Mouse (Mus musculus): Measurements from ENCODE around the gene Rasgef1b. TPM values are rescaled to one million over a fixed set of nuclear protein-coding genes. Genes with fewer than 3 reads are reported as not detected.

The Rasgef1b gene
- polyA plus RNA-seq, 1 experiment = 63.5 TPM

GRCm38 (mm10) chr5:99506109-99506508, 222.8 kb downstream of the Rasgef1b start:
- TF ChIP-seq POLR2A (IDR thresholded peaks at IDR 0.05; ENCODE audit: extremely low read depth, insufficient read depth, low read length) (no peak), CTCF (IDR thresholded peaks at IDR 0.05; ENCODE audit: extremely low read depth, insufficient read depth, low read length) (no peak)
- Histone ChIP-seq H3K27ac (ENCODE audit: insufficient read depth, low read length) (no peak overlapping the region), H3K4me3 (ENCODE audit: insufficient read depth, low read length) (no peak overlapping the region), H3K4me1 (ENCODE audit: control insufficient read depth, insufficient read depth, low read length) (no peaks in the 10 kb centered on the region; the same call in 1 of the 2 replicates)

- no peaks in the 10 kb centered on the region for H3K4me1 ChIP-seq (ENCODE audit: control insufficient read depth, insufficient read depth, low read length)
- no peak overlapping the region for H3K27ac ChIP-seq (ENCODE audit: insufficient read depth, low read length)
- H3K4me3 ChIP-seq (ENCODE audit: insufficient read depth, low read length) = no peak overlapping the region
- TF ChIP-seq CTCF (IDR thresholded peaks at IDR 0.05; ENCODE audit: extremely low read depth, insufficient read depth, low read length) (0 out of 2 replicates have a peak, but pooled peaks have one; percentile 7), POLR2A (IDR thresholded peaks at IDR 0.05; ENCODE audit: extremely low read depth, insufficient read depth, low read length) (no peak)
Observed at GRCm38 (mm10) chr5:99504349-99504830, 224.5 kb downstream of the Rasgef1b start.

- no peak for TF ChIP-seq POLR2A (IDR thresholded peaks at IDR 0.05; ENCODE audit: extremely low read depth, insufficient read depth, low read length)
- no peak for TF ChIP-seq CTCF (IDR thresholded peaks at IDR 0.05; ENCODE audit: extremely low read depth, insufficient read depth, low read length)
- Histone ChIP-seq H3K4me1 (ENCODE audit: control insufficient read depth, insufficient read depth, low read length) (no peaks in the 10 kb centered on the region), H3K27ac (ENCODE audit: insufficient read depth, low read length) (no peak overlapping the region), H3K4me3 (ENCODE audit: insufficient read depth, low read length) (no peak overlapping the region)
Observed at GRCm38 (mm10) chr5:99502681-99503080, 226.2 kb downstream of the Rasgef1b start.

- no peaks in the 10 kb centered on the region for H3K4me1 ChIP-seq (ENCODE audit: control insufficient read depth, insufficient read depth, low read length)
- H3K4me3 ChIP-seq (ENCODE audit: insufficient read depth, low read length) = no peak overlapping the region
- no peak overlapping the region for H3K27ac ChIP-seq (ENCODE audit: insufficient read depth, low read length)
- TF ChIP-seq POLR2A (IDR thresholded peaks at IDR 0.05; ENCODE audit: extremely low read depth, insufficient read depth, low read length) (no peak), CTCF (IDR thresholded peaks at IDR 0.05; ENCODE audit: extremely low read depth, insufficient read depth, low read length) (no peak)
Observed at GRCm38 (mm10) chr5:99499404-99500089, 229.3 kb downstream of the Rasgef1b start.

- Histone ChIP-seq H3K4me3 (ENCODE audit: insufficient read depth, low read length) (no peak overlapping the region), H3K27ac (ENCODE audit: insufficient read depth, low read length) (no peak overlapping the region), H3K4me1 (ENCODE audit: control insufficient read depth, insufficient read depth, low read length) (no peaks in the 10 kb centered on the region)
- TF ChIP-seq CTCF (IDR thresholded peaks at IDR 0.05; ENCODE audit: extremely low read depth, insufficient read depth, low read length) (no peak), POLR2A (IDR thresholded peaks at IDR 0.05; ENCODE audit: extremely low read depth, insufficient read depth, low read length) (no peak)
Observed at GRCm38 (mm10) chr5:99497856-99498255, 231.0 kb downstream of the Rasgef1b start.

GRCm38 (mm10) chr5:99496931-99497782, 231.7 kb downstream of the Rasgef1b start:
- Histone ChIP-seq H3K27ac (ENCODE audit: insufficient read depth, low read length) (no peak overlapping the region), H3K4me3 (ENCODE audit: insufficient read depth, low read length) (no peak overlapping the region), H3K4me1 (ENCODE audit: control insufficient read depth, insufficient read depth, low read length) (no peaks in the 10 kb centered on the region)
- TF ChIP-seq POLR2A (IDR thresholded peaks at IDR 0.05; ENCODE audit: extremely low read depth, insufficient read depth, low read length) (no peak), CTCF (IDR thresholded peaks at IDR 0.05; ENCODE audit: extremely low read depth, insufficient read depth, low read length) (no peak)

GRCm38 (mm10) chr5:99496157-99496453, 232.8 kb downstream of the Rasgef1b start:
- Histone ChIP-seq H3K4me3 (ENCODE audit: insufficient read depth, low read length) (no peak overlapping the region), H3K4me1 (ENCODE audit: control insufficient read depth, insufficient read depth, low read length) (no peaks in the 10 kb centered on the region), H3K27ac (ENCODE audit: insufficient read depth, low read length) (no peak overlapping the region)
- no peak for TF ChIP-seq POLR2A (IDR thresholded peaks at IDR 0.05; ENCODE audit: extremely low read depth, insufficient read depth, low read length)
- no peak for TF ChIP-seq CTCF (IDR thresholded peaks at IDR 0.05; ENCODE audit: extremely low read depth, insufficient read depth, low read length)

GRCm38 (mm10) chr5:99495354-99496156, 233.3 kb downstream of the Rasgef1b start:
- Histone ChIP-seq H3K4me1 (ENCODE audit: control insufficient read depth, insufficient read depth, low read length) (no peaks in the 10 kb centered on the region), H3K4me3 (ENCODE audit: insufficient read depth, low read length) (no peak overlapping the region), H3K27ac (ENCODE audit: insufficient read depth, low read length) (no peak overlapping the region)
- TF ChIP-seq CTCF (IDR thresholded peaks at IDR 0.05; ENCODE audit: extremely low read depth, insufficient read depth, low read length) (no peak), POLR2A (IDR thresholded peaks at IDR 0.05; ENCODE audit: extremely low read depth, insufficient read depth, low read length) (no peak)

GRCm38 (mm10) chr5:99493861-99494260, 235.0 kb downstream of the Rasgef1b start:
- H3K4me1 ChIP-seq (ENCODE audit: control insufficient read depth, insufficient read depth, low read length) = no peaks in the 10 kb centered on the region
- TF ChIP-seq POLR2A (IDR thresholded peaks at IDR 0.05; ENCODE audit: extremely low read depth, insufficient read depth, low read length) (no peak), CTCF (IDR thresholded peaks at IDR 0.05; ENCODE audit: extremely low read depth, insufficient read depth, low read length) (no peak)
- H3K27ac ChIP-seq (ENCODE audit: insufficient read depth, low read length) = no peak overlapping the region
- H3K4me3 ChIP-seq (ENCODE audit: insufficient read depth, low read length) = no peak overlapping the region

All from cortical plate, adult 2 months (tissue).